Mouse (Mus musculus) heart, postnatal 10 days (tissue): Measurements from ENCODE around the gene Nek8. TPM values are rescaled to one million over a fixed set of nuclear protein-coding genes. Genes with fewer than 3 reads are reported as not detected.
A peak's percentile ranks its signal among the peaks of the same experiment; 100 is the strongest.
"Not testable (repeated sequence)": the region's sequence is repeated elsewhere in the genome, so short reads cannot be mapped to it uniquely, and the experiment has no call there.

Source experiments
- DNase-seq, 2 experiments: peaks; one replicate each; pipeline ENCODE4 v3.0.0; 2021
- intact Hi-C: fragments of 180-260 bp; cut with DNase I; formaldehyde crosslinking; loops from one replicate; pipeline ENCODE4 v1.15.1; 2025
- total RNA-seq, 2 experiments: library from RNA; stranded (reverse); gene quantifications; 2 replicates each; pipeline ENCODE4 v1.2.3; 2021

Gene Nek8
- total RNA-seq, 2 experiments from 2014 or later, result 4.5 to 5.4 TPM

GRCm38 (mm10) chr11:78152299-78153231 is 23.9 kb downstream of the Nek8 start:
- intact Hi-C loops, result no loop called here
- DNase-seq, result peak; percentile 78 to 79

- DNase-seq, result peak in 1 of 2 experiments; percentile 56
Measured at GRCm38 (mm10) chr11:78151161-78151560, 25.3 kb downstream of the Nek8 start.

GRCm38 (mm10) chr11:78146707-78147543 is 29.6 kb downstream of the Nek8 start:
- DNase-seq, result peak; percentile 32 to 37

More at GRCm38 (mm10) chr11:78151161-78151560, 25.3 kb downstream of the Nek8 start:
- intact Hi-C loops, result loop anchor here (2.0 kb wide), 1 partner anchor 90 kb away; no protein-coding TSS in a partner anchor

GRCm38 (mm10) chr11:78146168-78146567 is 30.3 kb downstream of the Nek8 start:
- intact Hi-C loops, result loop anchor here (5.0 kb wide), 1 partner anchor 39 kb away; no protein-coding TSS in a partner anchor
- DNase-seq, result no peak

More at GRCm38 (mm10) chr11:78146707-78147543, 29.6 kb downstream of the Nek8 start:
- intact Hi-C loops, result loop anchor here (5.0 kb wide), 1 partner anchor 40 kb away; no protein-coding TSS in a partner anchor

- intact Hi-C loops, result no loop called here
- no peak for DNase-seq
Measured at GRCm38 (mm10) chr11:78143520-78143919, 33.0 kb downstream of the Nek8 start.

GRCm38 (mm10) chr11:78140665-78141064 is 35.8 kb downstream of the Nek8 start:
- no peak for DNase-seq
- intact Hi-C loops, result no loop called here

GRCm38 (mm10) chr11:78138023-78138422 is 38.5 kb downstream of the Nek8 start:
- DNase-seq, result no peak
- intact Hi-C loops, result no loop called here

GRCm38 (mm10) chr11:78137584-78137983 is 38.9 kb downstream of the Nek8 start:
- DNase-seq, result peak in 1 of 2 experiments; percentile 45
- intact Hi-C loops, result no loop called here

GRCm38 (mm10) chr11:78136132-78136531 is 40.3 kb downstream of the Nek8 start:
- intact Hi-C loops, result no loop called here
- DNase-seq, result no peak

- intact Hi-C loops, DNase-seq: not testable (repeated sequence)
Measured at GRCm38 (mm10) chr11:78135314-78135713, 41.2 kb downstream of the Nek8 start.

- intact Hi-C loops, result no loop called here
- no peak for DNase-seq
Measured at GRCm38 (mm10) chr11:78134344-78134743, 42.1 kb downstream of the Nek8 start.

GRCm38 (mm10) chr11:78133915-78134314 is 42.6 kb downstream of the Nek8 start:
- intact Hi-C loops, result no loop called here
- no peak for DNase-seq

GRCm38 (mm10) chr11:78129458-78129857 is 47.0 kb downstream of the Nek8 start:
- intact Hi-C loops, result no loop called here
- DNase-seq, result no peak

- intact Hi-C loops, result no loop called here
- no peak for DNase-seq
Measured at GRCm38 (mm10) chr11:78126739-78127138, 49.7 kb downstream of the Nek8 start.

- intact Hi-C loops, result no loop called here
- DNase-seq, result no peak
Measured at GRCm38 (mm10) chr11:78125691-78126090, 50.8 kb downstream of the Nek8 start.

GRCm38 (mm10) chr11:78123782-78124181 is 52.7 kb downstream of the Nek8 start:
- DNase-seq, result no peak
- intact Hi-C loops, result no loop called here

GRCm38 (mm10) chr11:78122815-78123214 is 53.7 kb downstream of the Nek8 start:
- DNase-seq, result no peak
- intact Hi-C loops, result no loop called here

- DNase-seq, result peak; percentile 53 to 55
- intact Hi-C loops, result no loop called here
Measured at GRCm38 (mm10) chr11:78121176-78121575, 55.3 kb downstream of the Nek8 start.

- DNase-seq, result no peak
- intact Hi-C loops, result no loop called here
Measured at GRCm38 (mm10) chr11:78119898-78120297, 56.6 kb downstream of the Nek8 start.

- no peak for DNase-seq
- intact Hi-C loops, result no loop called here
Measured at GRCm38 (mm10) chr11:78118467-78118866, 58.0 kb downstream of the Nek8 start.

GRCm38 (mm10) chr11:78116146-78116410 is 60.4 kb downstream of the Nek8 start:
- no peak for DNase-seq
- intact Hi-C loops, result no loop called here
